Mouse (Mus musculus): ENCODE data around the gene Mars.
"Not testable (repeated sequence)": the region's sequence is repeated elsewhere in the genome, so short reads cannot be mapped to it uniquely, and the experiment has no call there.

Gene Mars

GRCm38 (mm10) chr10:127336952-127337351 lies 25.4 kb upstream of the Mars start:
- no peak for DNase-seq (ENCODE audit: low spot score)

- no peak for DNase-seq (ENCODE audit: low spot score)
Observed at GRCm38 (mm10) chr10:127335271-127335670, 23.7 kb upstream of the Mars start.

GRCm38 (mm10) chr10:127333152-127333551 lies 21.6 kb upstream of the Mars start:
- DNase-seq (ENCODE audit: low spot score) = no peak

GRCm38 (mm10) chr10:127332211-127332874 lies 20.8 kb upstream of the Mars start:
- no peak for DNase-seq (ENCODE audit: low spot score)

- DNase-seq (ENCODE audit: low spot score) = no peak
Observed at GRCm38 (mm10) chr10:127330212-127330611, 18.6 kb upstream of the Mars start.

- DNase-seq (ENCODE audit: low spot score) = no peak
Observed at GRCm38 (mm10) chr10:127327461-127328145, 16.0 kb upstream of the Mars start.

GRCm38 (mm10) chr10:127326828-127327227 lies 15.2 kb upstream of the Mars start:
- no peak for DNase-seq (ENCODE audit: low spot score)

- DNase-seq (ENCODE audit: low spot score) = no peak
Observed at GRCm38 (mm10) chr10:127326017-127326801, 14.6 kb upstream of the Mars start.

- no peak for DNase-seq (ENCODE audit: low spot score)
Observed at GRCm38 (mm10) chr10:127325454-127326016, 13.9 kb upstream of the Mars start.

- no peak for DNase-seq (ENCODE audit: low spot score)
Observed at GRCm38 (mm10) chr10:127324495-127324894, 12.9 kb upstream of the Mars start.

GRCm38 (mm10) chr10:127323131-127323855 lies 11.7 kb upstream of the Mars start:
- no peak for DNase-seq (ENCODE audit: low spot score)

- DNase-seq (ENCODE audit: low spot score) = no peak
Observed at GRCm38 (mm10) chr10:127322669-127323068, 11.1 kb upstream of the Mars start.

- no peak for DNase-seq (ENCODE audit: low spot score)
Observed at GRCm38 (mm10) chr10:127322178-127322577, 10.6 kb upstream of the Mars start.

GRCm38 (mm10) chr10:127321621-127322020 lies 10.0 kb upstream of the Mars start, which contains the start of gene Arhgap9:
Gene Arhgap9 (plus strand): TSS chr10:127321964.
- DNase-seq (ENCODE audit: low spot score) = no peak

- DNase-seq (ENCODE audit: low spot score) = no peak
Observed at GRCm38 (mm10) chr10:127319969-127320368, 8.4 kb upstream of the Mars start.

- no peak for DNase-seq (ENCODE audit: low spot score)
Observed at GRCm38 (mm10) chr10:127318009-127318408, 6.4 kb upstream of the Mars start.

- no peak for DNase-seq (ENCODE audit: low spot score)
Observed at GRCm38 (mm10) chr10:127317277-127317676, 5.7 kb upstream of the Mars start.

- not testable (repeated sequence) for DNase-seq (ENCODE audit: low spot score)
Observed at GRCm38 (mm10) chr10:127314950-127315349, 3.4 kb upstream of the Mars start.

GRCm38 (mm10) chr10:127313516-127313915 lies 1.9 kb upstream of the Mars start:
- not testable (repeated sequence) for DNase-seq (ENCODE audit: low spot score)

GRCm38 (mm10) chr10:127312858-127313257 lies 1.3 kb upstream of the Mars start:
- no peak for DNase-seq (ENCODE audit: low spot score)

- peak; percentile 96 for DNase-seq (ENCODE audit: low spot score)
Observed at GRCm38 (mm10) chr10:127312356-127312676, 730 bp upstream of the Mars start.

Measured in MN1 (cell line).